Mouse (Mus musculus) spleen, adult 2 months (tissue): ENCODE measurements around the gene Pard3. TPM values are rescaled to one million over a fixed set of nuclear protein-coding genes. Genes with fewer than 3 reads are reported as not detected.

Source experiments
- DNase-seq, 2 experiments: peaks; one replicate each; pipeline versions ENCODE4 v3.0.0 to v3.0.0-alpha.2; 2012 to 2021; ENCODE audit warnings: low spot score in 2 of 2, low read depth in 1 of 2
- H3K27ac ChIP-seq: fragments of 200-500 bp; 2 replicates; pipeline ENCODE4 v1.5.1; 2012; ENCODE audit warnings: low read length, inconsistent platforms; ENCODE audit not compliant: insufficient read depth
- H3K27me3 ChIP-seq: fragments of 200-500 bp; 2 replicates; pipeline ENCODE4 v1.6.1; 2012; ENCODE audit warnings: mild to moderate bottlenecking, moderate library complexity, low read length, inconsistent platforms; ENCODE audit not compliant: control insufficient read depth, insufficient read depth
- H3K36me3 ChIP-seq: fragments of 200-500 bp; 2 replicates; pipeline ENCODE4 v1.6.1; 2012; ENCODE audit warnings: mild to moderate bottlenecking, low read length, inconsistent platforms; ENCODE audit not compliant: control insufficient read depth, insufficient read depth
- H3K4me1 ChIP-seq: fragments of 200-500 bp; 2 replicates; pipeline ENCODE4 v1.6.1; 2011; ENCODE audit warnings: inconsistent platforms; ENCODE audit not compliant: control insufficient read depth, insufficient read depth, insufficient read length
- H3K4me3 ChIP-seq: fragments of 200-500 bp; 2 replicates; pipeline ENCODE4 v1.5.1; 2011; ENCODE audit warnings: mild to moderate bottlenecking, inconsistent platforms; ENCODE audit not compliant: insufficient read depth, insufficient read length; ENCODE audit errors: extremely low read depth
- CTCF ChIP-seq: fragments of 200-500 bp; IDR thresholded peaks from 2 replicates; pipeline ENCODE4 v1.5.1; 2011; ENCODE audit warnings: mild to moderate bottlenecking, inconsistent platforms; ENCODE audit not compliant: insufficient read depth, insufficient read length, insufficient replicate concordance; ENCODE audit errors: extremely low read depth
- POLR2A ChIP-seq: fragments of 200-500 bp; IDR thresholded peaks from 2 replicates; pipeline ENCODE4 v1.6.1; 2011; ENCODE audit warnings: low read depth, low read length, inconsistent platforms
- WGBS: fragments of 180-500 bp; shearing (Covaris S2); methylation state at CpG from one replicate; pipeline ENCODE4 v1.1.7; 2018; 5-methylcytosine and 5-hydroxymethylcytosine counted together
- polyA plus RNA-seq: library from polyadenylated mRNA; depleted of rRNA; stranded (reverse); fragments of >200 nt; gene quantifications from 2 replicates; pipeline ENCODE4 v1.2.3, GENCODE M21; 2012

Gene Pard3
- polyA plus RNA-seq, 1 experiment: 3.8 TPM

- Histone ChIP-seq H3K27ac (no peak overlapping the region), H3K27me3 (no peaks in the 10 kb centered on the region), H3K4me3 (no peak overlapping the region), H3K4me1 (no peaks in the 10 kb centered on the region), H3K36me3 (no peaks in the 10 kb centered on the region)
- no peak for TF ChIP-seq CTCF
- no peak for TF ChIP-seq POLR2A
- no peak for DNase-seq
- 90% methylated on average over 2 of the region's 2 CpGs for WGBS
These were observed 416.3 kb downstream of the Pard3 start for GRCm38 (mm10) chr8:127480003-127480402.

DNA sequence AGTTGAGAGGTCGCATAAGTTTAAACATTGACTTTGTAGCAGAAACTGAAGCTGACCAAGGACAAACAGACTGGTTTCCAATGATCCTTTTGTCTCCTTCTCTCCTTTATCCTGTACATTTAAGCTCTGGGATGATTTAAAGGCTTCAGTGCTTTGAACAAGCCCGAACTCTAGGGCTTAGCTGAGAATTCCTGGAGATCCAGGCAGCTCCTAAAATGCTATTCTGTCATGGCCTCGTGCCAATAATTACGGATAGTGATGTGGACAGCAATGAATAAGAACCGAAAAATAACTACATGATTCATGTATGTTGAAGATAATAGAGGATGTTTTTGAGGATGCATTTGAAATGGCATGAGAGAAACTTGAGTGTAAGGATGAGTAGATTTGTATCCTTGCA lies 421.9 kb downstream of the Pard3 start:
- 85% methylated on average over 5 of the region's 5 CpGs for WGBS
- Histone ChIP-seq H3K36me3 (no peaks in the 10 kb centered on the region), H3K27me3 (no peaks in the 10 kb centered on the region), H3K27ac (no peak overlapping the region), H3K4me3 (no peak overlapping the region), H3K4me1 (no peaks in the 10 kb centered on the region)
- no peak for TF ChIP-seq CTCF
- no peak for TF ChIP-seq POLR2A
- DNase-seq: no peak

GRCm38 (mm10) chr8:127491963-127492362 lies 428.3 kb downstream of the Pard3 start:
- Histone ChIP-seq H3K4me1 (no peaks in the 10 kb centered on the region), H3K4me3 (no peak overlapping the region), H3K27ac (no peak overlapping the region), H3K27me3 (no peaks in the 10 kb centered on the region), H3K36me3 (no peaks in the 10 kb centered on the region)
- TF ChIP-seq CTCF (no peak), POLR2A (no peak)
- DNase-seq: no peak
- WGBS: 89% methylated on average over 6 of the region's 6 CpGs

DNA sequence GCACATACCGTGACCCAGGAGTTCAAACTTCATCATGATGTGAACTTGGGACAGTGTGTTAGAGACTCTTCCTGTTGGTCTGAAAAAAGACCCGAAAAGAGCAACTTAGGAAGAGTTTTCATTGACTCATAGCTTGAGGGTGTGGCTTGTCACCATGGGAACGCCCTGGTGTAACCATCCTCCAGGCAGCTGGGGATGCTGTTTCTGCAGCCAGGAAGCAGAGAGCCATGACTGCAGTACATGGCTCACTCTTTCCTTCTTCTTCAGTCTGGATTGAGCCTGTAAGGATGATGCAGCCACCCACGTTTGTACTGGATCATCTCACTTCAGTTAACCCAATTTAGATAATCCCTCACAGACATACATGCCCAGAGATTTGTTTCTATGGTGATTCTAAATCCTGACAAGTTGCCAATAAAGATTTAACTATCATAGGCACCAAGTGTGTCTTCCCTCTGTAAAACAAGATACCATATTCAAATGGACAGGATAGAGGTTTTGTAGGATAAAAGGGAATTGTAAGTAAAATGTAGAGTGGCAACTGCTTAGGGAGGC lies 431.6 kb downstream of the Pard3 start:
- no peaks in the 10 kb centered on the region; the same call in 1 of the 2 replicates for H3K4me1 ChIP-seq
- no peak overlapping the region for H3K4me3 ChIP-seq
- 61% methylated on average over 4 of the region's 4 CpGs for WGBS
- TF ChIP-seq POLR2A: no peak
- no peak for TF ChIP-seq CTCF
- H3K36me3 ChIP-seq: no peaks in the 10 kb centered on the region
- H3K27ac ChIP-seq: no peak overlapping the region
- DNase-seq: no peak
- no peaks in the 10 kb centered on the region for H3K27me3 ChIP-seq

- no peak for TF ChIP-seq POLR2A
- TF ChIP-seq CTCF: no peak
- 87% methylated on average over 13 of the region's 13 CpGs for WGBS
- H3K27ac ChIP-seq: no peak overlapping the region
- no peaks in the 10 kb centered on the region for H3K36me3 ChIP-seq
- H3K4me3 ChIP-seq: no peak overlapping the region
- H3K4me1 ChIP-seq: peaks cover 13% of the 10 kb centered on the region; the same call in 1 of the 2 replicates
- H3K27me3 ChIP-seq: no peaks in the 10 kb centered on the region
- DNase-seq: no peak
These were observed 435.5 kb downstream of the Pard3 start for GRCm38 (mm10) chr8:127498997-127499719.

DNA sequence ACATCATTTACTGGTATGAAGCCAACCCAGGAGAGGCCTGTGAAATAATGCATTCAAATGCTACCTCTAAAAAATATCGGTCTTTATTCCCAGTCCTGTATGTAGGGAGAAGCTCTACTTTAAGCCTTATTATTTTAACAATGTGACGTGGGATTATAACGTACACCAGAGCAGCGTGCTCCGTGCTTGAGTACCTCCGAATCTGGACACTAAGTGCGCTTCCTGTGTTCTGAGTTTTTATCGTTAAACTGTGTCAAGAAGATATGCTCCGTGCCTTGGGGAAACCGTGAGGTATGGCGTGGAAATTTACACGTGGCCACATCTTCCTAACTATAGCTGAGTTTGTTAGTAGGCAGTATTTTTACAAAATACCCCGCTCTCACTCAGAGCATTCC lies 436.0 kb downstream of the Pard3 start:
- no peaks in the 10 kb centered on the region for H3K36me3 ChIP-seq
- H3K4me3 ChIP-seq: peak overlapping the region; percentile 26
- H3K27me3 ChIP-seq: no peaks in the 10 kb centered on the region
- peaks cover 13% of the 10 kb centered on the region; the same call in 1 of the 2 replicates for H3K4me1 ChIP-seq
- 14% methylated on average over 13 of the region's 13 CpGs for WGBS
- no peak for DNase-seq
- TF ChIP-seq POLR2A: no peak
- TF ChIP-seq CTCF: no peak
- no peak overlapping the region for H3K27ac ChIP-seq

DNA sequence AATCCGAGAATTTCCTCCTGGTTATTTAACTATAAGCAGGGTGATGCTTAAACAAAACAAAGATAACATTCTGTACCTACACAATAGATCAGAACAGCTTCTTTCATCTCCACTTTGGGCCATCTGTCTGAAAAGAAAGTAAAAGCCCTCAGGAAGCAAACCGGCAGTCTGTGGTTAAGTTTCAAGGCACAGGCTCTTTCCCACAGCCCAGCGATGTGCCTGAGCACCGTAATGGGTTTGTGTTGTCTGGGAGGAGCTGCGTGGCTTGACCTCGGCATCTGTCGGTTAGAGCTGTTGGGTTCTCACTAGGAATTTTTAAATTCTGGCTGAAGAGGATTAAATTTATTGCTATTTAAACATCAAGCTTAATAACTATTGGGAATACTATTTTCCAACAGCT lies 436.5 kb downstream of the Pard3 start:
- peak overlapping the region; percentile 35; the same call in 1 of the 2 replicates for H3K4me3 ChIP-seq
- H3K4me1 ChIP-seq: peaks cover 13% of the 10 kb centered on the region; the same call in 1 of the 2 replicates

More for the DNA sequence above, 436.5 kb downstream of the Pard3 start:
- no peak for TF ChIP-seq POLR2A
- TF ChIP-seq CTCF: no peak
- 4% methylated on average over 7 of the region's 7 CpGs for WGBS
- Histone ChIP-seq H3K27ac (no peak overlapping the region), H3K27me3 (no peaks in the 10 kb centered on the region), H3K36me3 (no peaks in the 10 kb centered on the region)
- DNase-seq: peak; percentile 13 to 17
